Mouse (Mus musculus) skeletal muscle tissue, adult 2 months (tissue): ENCODE results near the gene Spdef.

Source experiments
- DNase-seq: peaks from one replicate; pipeline ENCODE4 v3.0.0-alpha.2; 2012; ENCODE audit warnings: low read depth, low spot score

Gene Spdef

DNA sequence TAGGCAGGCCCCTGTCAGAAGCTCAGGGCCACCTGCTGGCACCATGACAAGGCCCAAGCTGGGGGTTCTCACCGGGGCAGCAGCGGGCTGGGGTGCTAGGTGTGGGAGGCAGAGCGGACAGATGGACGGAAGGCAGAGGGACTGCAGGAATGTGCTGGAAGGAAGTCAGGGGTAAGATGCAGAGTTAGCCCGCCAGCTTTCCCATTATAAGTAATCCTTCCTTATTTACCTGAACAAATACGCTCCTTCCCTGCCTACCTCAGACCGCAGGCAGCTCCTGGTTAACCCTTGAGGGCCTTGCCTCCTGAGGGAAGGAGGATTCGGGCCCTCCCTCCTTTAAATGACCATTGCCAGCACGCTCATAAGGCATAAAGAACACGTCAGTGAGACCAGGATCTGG, at the start of gene Spdef:
Gene Spdef, minus strand, starts transcription at position 186 of the 400 bp plus-strand sequence.
- no peak for DNase-seq

DNA sequence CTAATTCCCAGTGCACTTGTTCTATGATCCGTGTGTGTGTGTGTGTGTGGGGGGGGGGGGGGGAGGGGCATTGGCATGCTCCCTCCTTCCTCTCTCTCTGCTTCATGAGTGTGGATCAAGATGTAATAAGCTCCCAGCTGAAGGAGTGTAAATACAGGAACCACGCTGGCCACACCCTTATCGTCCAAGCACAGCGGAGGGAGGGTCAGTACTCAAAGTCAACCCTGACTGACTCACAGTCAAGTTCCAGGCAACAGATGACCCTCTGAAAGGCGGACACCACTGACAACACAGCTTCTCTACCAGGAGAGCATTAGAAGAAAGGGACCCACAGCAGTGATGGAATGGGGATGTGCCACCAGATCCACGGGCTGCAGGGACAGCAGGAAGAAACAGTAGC, 49.1 kb upstream of the Spdef start:
- no peak for DNase-seq

DNA sequence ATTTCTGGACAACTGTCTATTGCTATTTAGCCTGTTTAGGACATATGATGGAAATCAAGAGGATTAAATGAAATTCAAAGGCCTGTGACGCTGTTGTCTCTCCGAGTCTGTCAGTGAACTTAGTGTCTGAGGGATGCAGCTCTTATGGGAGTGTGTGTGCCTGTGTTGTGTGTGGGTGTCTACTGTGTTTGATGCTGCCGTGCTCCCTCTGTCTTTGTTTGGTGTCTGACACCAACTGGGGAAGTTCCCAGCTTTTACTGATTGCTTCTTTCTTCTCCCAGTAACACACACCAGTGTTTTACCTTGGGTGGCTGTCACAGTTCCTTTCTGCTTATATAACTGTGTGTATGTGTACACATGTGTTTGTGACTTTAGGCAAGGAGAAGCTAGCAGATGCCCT, 45.4 kb upstream of the Spdef start:
- no peak for DNase-seq

DNA sequence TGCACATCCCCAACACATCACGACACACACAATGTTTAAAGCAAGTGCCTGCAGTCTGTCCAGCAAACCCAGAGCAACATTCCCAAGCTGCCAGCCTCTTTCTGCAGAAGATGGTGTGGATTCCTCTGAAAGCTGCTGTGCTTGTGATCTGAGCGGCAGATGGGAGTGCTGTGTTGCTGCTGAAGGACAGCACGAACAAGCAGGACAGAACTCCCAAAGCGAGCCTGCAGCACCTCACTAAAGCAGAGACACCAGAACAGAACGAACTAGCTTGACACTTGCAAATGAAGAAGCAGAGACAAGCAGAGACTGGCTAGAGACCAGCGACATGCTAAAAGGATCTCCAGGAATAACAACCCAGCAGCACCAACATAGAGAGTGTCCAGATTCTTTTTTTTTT, 42.9 kb upstream of the Spdef start:
- DNase-seq: no peak

DNA sequence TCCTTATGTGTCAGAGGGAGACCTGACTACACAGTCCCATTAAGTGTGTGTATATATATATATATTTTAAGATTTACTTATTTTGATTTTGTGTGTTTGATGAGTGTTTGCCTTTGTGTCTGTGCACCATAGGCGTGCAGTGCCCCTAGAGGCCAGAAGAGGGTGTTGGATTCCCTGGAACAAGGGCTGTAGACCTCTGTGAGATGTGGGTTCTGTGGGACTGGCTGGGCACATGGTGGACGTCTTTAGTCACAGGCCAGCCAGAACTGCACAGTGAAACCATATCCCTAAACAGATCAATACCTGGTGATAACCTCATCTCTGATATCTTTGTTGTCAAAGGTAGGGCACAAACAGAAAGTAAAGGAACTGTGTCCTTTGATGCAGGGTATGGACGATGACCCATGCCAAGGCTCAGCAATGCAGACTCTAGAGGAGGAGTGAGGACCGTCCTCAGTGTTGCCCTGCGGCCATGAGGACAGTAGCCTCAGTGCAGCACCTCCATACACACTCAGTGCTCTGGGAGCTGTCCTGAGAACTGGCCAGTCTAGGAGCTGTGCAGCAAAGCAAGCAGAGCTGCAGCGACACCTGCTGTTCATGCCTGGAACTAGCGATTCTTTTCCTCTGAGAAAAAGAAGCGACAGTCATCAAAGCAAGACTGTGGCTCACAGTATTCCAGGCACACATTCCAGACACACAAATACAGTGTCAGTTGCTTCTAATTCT, 40.2 kb upstream of the Spdef start:
- peak; percentile 30 for DNase-seq

DNA sequence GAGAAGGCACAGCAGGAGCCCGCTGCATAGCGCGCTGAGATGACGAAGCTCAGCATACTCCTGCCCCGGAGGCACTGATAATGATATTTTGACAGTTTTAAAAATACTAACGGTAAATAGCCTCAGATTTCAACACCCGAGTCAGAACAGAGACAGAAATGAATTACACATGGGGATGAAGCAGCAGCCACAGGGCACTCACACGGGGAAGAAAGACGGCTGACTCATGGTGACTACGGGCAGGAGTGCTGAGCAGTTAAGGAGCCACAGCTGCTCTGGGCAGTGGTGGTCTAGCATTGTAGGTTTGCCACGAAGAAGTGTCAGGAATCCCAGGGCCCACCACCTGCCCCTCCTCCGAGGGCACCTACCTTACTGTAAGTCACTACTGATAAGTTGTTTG, 38.8 kb upstream of the Spdef start:
- DNase-seq: no peak

DNA sequence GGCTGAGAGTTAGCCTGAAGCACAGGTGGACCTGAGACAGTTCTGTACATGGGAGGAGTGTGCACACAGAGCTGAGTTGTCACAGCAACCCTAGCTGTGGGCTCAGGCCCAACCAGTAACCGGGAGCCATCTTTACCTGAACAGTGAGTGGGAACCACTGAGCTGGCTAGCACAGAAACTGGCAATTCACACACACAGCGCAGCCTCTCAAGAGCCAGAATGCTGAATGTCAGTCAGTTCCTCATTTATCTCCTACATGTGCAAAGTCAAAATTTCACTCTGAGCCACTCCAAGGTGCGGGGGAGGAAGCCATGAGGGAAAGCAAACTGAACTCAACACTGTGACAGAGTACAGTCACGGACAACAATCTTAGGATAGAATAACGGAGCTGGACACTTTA, 38.4 kb upstream of the Spdef start:
- no peak for DNase-seq

DNA sequence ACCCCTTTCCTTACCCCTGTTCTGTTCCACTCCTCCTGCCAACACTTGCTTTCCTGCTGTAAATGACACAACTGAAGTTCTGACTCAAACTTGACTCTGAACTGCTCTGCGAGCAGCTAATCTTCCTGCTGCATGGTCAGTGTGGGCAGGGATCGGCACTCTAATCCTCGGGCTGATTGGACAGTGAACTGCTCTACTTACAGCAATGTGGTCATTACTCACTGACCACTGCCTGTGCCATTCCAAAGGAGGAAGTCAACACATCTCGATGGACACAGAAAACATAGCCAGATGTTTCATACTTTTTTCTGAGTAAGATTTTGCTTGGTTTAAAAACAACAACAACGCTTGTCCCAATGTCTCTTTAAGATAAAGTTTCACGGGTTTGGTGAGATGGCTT, 36.3 kb upstream of the Spdef start:
- DNase-seq: no peak

DNA sequence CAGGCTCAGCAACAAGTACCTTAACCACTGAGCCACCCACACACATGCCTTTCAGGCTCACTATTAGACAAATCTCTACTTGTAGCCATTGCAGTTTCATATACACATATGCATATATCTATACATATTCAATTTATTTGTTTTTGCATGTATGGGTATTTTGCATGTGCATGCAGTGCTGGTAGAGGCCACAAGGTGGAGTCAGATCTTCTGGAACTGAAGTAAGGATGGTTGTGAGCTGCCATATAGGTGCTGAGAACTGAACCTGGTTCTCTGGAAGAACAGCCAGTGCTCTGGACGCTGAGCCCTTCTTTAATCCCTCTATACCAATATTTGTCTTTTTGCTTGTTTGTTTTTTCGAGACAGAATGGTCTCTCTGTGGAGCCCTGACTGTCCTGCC, 35.7 kb upstream of the Spdef start:
- no peak for DNase-seq

DNA sequence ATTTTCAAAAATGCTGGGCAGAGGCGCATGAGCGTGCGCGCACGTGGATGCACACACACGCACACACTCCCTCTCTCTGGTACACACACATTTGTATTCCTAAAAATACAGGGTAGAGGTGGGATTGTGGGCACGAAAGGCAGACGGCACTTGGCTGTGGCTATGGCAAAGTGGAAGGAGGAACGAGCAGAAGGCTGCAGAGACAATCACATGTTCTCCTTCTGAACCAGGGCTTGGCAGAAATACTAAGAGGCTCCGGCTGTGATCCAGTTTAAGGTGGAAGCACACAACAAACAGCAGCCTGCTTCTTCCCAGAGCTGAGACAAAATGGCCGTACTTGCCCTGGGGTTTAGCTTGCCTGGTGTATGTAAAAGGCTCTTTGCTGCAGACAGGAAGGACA, 34.1 kb upstream of the Spdef start:
- no peak for DNase-seq

DNA sequence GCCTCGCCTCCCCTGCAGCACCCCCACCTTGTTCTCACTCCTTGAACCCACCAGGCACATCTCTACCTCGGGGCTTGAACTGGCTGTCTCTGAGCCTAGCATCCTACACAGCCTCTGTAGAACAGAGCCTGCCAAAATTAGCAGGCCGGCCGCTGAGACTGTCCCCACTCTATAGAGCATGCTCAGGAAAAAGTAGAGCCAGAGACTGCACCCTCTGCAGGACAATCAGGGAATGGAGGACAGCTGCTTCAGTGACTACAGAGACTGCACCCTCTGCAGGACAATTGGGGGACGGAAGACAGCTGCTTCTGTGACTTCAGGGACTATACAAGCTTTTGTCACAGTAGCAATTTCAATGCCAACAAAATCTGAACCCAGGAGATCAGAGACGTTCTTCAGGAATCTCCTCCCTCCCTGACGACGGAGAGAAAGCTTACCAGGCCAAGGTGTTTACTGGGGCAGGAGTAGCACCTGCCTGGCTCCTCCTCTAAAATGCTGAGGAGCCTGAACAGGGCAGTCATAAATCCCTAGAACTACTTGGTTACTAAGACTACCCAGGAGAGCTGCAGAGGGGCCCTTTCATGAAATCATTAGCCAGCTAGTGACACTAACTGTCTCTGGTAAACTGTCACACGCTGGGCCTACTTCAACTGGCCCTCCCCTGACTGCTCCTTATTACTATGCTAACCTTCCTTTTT, 33.0 kb upstream of the Spdef start:
- DNase-seq: peak; percentile 59

DNA sequence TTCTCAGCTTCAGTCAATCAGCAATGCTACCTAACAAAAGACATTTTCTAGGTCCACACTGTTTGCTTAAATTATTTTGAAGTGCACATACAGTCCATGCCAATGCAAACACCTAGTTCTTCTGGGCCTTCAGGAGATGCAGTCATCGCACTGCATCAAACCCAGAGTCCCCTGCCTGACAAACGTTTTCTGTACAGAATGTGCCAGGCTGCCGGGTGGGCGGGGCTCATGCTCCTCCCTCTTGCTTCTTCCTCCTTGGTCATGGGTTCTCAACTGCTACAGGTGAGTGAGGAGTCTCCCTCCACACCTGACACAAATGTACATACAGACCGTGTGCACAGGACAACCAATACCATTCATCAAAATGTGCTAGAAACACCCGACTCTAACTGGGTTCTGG, 31.4 kb upstream of the Spdef start:
- no peak for DNase-seq

DNA sequence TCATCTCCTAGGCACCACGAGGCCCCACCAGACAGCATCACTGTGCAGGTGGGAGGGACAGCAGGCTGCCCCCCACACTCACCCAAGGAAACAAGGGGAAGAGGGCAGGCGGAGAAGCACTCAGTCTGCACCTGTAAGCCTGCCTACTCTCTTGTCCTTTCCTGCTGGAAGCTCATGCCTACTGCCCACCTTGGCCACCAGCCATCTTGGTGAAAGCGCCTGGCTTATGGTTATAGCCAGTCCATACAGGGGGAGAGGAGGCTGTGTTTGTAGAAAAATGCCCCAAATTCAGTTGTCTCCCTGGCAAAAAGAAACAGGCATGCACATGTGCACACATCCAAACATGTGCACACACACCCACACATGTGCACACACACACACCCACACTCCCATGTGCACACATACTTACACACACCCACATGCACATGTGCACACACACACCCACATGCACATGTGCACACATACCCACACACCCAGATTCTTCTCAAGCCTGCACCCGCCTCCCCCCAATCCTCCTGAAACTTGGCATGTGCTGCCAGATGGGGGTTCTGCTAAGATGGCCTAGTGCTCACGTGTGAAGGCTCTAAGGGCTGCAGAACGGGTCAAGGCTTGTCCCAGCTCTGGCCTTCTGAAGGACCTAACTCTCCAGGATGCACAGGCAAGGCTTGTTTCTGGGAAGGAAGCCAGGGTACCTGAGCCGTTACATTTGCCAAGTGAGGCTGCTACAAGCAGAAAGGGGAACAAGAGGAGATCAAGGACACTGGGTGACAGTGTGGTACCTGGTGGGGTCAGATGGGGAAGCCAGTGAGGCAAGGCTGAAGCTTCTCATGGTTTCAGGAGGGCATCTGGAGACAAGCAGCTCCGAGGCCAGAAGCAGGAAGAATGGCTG, 22.8 kb upstream of the Spdef start:
- no peak for DNase-seq

DNA sequence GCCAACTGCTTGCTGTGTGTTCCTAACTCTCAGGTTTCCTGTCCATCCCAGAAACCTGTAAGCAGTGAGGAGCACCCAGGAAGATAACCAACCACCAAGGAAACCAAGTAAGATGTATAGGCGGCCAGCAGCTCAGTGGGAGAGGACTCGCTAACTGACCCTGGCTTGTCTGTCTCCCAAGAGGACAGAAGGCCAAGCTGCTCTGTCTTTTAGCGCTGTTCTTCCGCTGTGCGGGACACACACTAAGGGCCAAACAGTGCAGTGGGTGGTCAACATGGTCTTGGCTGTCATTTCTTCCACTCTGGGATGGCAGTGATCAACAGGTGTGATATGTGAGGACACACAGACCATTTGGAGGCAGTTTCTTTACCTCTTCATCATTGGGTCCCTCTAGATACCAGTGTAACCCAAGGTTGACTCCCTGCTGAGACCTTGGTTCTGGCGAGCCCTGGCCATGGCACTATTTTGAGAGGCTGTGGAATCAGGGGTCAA, 21.7 kb upstream of the Spdef start:
- no peak for DNase-seq

DNA sequence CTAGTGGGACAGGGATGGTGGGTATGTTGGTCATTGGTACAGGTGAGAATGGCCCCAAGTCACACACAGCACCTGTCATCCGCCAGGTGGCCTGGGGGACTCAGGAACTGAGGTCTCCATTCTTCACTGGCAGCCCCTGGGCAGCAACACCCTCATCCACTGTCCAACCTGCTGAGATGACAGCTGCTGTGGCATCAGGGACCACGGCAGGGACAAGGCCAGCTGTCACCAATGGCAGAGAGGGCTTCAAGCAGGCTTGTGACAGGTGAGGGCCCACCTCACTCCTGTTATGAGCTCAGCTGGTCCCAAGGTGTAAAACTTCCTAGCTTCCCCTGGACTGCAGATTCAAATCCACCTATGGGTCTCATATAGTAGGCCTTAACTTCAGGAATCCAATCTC, 19.4 kb upstream of the Spdef start:
- DNase-seq: no peak

DNA sequence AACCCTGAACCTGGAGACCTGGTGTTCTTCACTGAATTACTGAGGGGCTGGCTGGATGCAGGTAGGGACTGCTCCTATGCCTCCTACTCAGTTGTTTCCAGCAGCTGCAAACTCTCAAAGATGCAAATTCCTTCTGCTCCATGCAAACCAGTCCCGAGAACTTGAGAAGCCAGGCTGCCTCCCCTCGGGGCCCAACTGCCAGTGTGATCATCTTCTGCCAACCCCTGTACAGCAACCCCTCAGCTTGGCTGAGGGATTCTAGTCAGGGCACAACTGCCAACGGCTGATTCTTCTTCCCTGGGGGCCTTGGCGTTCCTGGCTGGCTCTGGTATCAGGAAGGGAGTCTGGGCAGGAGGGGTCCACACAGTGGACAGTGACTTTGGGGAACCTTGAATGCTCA, 17.7 kb upstream of the Spdef start:
- no peak for DNase-seq

DNA sequence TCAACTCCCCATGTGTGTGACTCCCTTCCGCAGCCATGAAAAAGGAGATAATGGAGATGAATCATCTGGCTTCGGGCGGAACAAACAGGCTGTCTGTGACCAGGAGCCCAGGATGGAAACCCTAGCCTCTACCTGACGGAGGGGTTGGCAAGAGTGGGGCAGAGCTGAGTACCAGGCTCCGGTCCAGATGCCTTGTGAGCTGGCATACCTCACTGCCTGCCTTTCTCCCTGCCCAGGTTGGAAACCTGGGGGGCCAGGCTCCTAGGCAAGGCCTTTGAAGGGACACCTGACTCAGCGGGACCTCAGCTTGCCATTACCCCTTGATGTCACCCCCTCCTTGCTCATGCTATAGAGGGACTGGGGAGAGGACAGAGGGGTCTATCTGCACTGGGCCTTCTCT, 12.2 kb upstream of the Spdef start:
- no peak for DNase-seq

DNA sequence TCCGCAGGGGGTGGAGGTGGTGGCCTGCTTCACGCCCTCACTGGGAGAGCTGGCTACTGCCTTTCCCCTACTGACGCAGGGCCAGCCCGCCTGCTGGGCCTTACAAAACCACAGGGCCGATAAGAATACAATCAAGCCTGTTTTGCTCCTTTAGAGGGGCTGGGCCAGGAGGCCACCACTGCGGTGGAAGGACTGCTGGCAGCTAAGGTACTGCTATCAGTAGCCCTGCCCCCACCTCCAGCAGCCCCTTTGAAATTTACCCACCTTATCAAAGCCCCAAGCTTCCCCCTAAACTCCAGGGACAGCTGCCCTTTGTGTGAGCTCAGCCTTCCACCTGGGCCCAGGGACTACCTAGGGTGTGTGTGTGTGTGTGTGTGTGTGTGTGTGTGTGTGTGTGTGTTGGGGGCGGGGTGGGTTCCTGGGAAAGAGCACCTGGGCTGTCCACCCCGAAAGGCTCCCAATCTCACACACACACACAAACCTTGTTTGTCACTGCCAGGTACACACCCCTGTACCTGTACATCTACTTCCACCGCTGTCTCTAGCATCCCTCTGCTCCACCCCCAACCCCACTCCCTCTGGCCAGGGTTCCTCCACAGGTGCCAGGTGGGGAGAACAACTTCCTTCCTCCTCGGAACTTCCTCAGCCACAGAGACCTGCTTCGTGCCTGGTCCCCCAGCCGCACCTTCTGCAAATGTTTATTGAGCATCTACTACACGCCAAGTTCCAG, 5.8 kb upstream of the Spdef start:
- no peak for DNase-seq

DNA sequence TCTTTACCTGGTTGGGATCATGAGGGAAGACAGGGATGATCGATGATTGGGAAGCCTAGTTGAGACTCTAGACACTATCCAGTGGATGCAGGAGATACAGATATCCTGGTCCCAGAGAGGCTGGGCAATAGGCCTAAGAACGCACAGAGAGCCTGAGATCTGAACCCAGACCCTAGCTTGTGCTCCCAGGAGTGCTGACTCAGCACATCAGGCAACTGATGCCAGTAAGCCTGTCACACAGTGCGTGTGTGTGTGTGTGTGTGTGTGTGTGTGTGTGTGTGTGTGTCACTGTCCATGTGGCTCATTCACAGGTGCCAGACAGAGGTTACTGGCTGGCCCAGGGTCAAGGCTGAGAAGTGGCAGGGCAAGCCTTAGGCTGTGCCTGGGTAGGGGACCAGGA, 3.9 kb upstream of the Spdef start:
- DNase-seq: no peak

DNA sequence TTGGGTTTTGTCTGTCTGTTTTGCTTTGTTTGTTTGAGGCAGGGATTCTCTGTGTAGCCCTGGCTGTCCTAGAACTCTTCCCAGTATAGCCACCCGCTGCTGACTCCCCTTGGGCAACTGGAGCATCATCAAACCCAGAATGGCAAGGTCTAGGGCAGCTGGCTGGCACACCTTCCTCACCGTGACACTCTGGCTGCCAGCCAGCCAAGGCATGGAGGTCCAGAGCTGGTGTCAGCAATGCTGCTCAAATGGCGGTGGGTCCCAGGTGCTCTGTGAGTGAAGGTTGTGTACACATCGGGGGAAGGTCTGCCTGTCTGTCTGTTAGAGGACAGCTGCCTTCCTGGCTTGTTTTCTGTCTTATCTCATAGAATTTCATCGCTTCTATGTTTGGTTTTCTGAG, 3.4 kb upstream of the Spdef start:
- no peak for DNase-seq

DNA sequence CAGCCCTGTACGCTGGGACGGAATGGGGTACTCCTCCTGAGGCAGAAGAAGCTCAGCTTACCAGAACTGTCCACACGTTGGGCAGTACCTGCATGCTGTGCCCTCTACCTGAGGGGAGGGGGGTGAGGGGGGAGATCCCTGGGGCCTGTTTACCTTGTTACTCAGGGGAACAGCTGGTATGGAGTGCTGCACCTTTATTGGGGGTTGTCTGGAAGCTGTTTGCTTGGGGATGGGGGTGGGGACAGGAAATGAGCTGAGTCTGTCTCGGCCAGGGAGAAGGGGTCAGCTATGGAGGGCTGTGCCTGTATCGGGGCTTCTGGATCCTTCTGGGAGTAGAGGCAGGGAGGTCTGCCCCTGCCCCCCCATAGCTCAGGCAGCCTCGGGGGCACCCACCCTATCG, 2.2 kb downstream of the Spdef start:
- no peak for DNase-seq

DNA sequence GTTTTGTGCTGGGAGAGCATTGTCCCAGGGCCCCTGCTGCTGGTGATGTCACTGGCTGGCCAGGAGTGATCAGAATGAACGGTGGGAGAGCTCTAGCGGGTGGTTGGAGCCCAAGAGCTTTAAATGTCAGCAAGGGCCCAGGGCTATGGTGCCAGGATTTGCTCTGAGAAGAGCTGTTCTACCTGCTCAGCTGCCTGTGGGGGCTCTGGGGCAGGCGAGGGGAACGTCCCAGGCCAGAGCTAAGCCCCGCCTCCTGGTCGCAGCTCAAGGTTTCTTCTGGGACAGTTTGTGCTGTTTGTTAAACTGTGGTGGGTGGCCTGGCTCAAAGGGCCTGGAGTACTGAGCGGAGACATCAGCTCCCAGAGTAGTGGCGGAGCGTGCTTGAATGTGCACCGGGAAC, 3.3 kb downstream of the Spdef start:
- DNase-seq: no peak
